Mouse (Mus musculus) cerebellum, postnatal 36 days (tissue): ENCODE measurements around the gene Otx2.
A peak's percentile ranks its signal among the peaks of the same experiment; 100 is the strongest.

Experiments used
- DNase-seq, 2 experiments: peaks; one replicate each; pipeline ENCODE4 v3.0.0; 2021 to 2022; ENCODE audit warnings: mixed read lengths in 2 of 2

Gene Otx2

DNA sequence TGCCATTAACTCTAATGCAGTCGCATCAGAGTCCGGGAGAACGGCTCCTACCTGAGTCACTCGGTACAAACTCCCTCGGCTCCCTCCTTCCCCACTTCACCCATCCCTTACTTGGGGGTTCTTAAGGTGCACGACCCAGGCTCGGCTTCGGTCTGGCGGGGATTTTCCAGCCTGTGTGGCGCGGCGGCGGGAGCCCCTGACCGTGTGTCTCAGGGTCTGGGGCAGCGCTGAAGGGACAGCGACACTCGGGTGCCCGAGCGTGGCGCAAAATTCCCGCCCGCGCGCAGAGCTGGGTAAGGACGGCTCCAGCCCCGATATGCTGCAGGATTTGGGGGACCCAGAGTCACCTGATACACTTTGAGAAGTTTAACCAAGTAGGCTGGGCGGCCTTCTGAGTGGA, at the start of gene Otx2:
Gene Otx2 (minus strand): TSS at position 279 of the 400 bp plus-strand sequence.
- DNase-seq, result peak; percentile 46 to 49

DNA sequence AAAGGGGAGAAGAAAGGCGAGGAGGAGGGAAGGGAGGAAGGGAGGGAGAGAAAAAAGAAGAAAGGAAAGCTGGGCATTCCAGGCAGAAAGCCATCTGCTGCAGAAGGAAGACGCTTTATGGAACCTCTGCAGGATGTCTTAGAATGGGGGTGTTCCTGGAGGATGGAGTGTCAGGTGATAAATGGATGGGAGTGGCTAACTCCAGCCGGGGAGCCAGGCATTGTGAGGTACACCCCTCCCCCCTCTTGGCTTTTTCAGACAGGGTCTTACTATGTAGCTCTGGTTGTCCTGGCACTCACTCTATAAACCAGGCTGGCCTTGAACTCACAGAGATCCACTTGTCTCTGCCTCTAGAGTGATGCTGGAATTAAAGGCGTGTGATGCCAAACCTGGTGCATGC, 49.1 kb upstream of the Otx2 start:
- no peak for DNase-seq

DNA sequence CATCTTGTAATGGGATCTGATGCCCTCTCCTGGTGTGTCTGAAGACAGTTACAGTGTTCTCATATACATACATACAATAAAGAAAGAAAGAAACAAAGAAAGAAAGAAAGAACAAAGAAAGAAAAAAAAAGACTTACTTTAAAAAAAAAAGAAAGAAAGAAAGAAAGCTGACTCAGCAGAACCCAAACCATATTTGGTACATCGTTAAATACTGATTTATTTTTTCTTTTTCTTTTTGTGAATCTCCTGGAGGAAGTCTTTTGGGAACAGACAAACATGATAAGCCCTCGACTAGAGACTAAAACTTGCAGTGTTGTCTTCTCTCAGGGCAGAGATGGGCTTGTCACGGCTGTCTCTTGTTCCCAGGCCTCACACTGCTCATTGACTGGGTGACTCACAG, 45.7 kb upstream of the Otx2 start:
- DNase-seq, result no peak

DNA sequence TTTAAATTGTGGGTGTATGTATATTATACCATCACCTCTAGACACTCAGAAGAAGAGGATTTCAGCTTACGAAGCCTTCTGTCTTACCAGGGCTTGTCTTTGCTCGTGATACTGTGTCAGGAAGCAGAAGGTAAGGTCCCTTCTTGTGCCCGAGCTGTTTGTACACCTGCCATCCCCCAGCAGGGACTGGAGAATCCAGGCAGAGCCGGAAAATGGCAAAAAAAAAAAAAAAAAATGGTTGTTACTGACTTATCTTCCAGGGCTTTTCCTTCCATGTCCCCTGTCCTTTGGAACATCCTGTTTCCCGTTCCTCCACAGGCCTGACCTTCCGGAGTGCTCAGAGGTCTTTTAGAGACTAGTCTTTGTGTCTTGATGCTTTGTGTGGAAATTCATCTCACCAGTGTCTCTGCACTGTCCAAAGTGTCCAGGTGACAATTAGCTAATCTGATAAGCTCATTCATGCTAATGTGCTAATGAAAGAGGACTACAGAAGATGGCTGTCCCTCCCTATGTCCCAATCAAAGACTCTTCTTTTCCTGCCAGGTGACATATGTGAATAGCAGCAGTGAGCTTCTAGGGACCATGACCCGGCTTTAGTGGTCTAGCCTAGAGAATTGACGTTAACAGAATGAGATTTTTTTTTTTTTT, 44.1 kb upstream of the Otx2 start:
- peak; percentile 53 to 62 for DNase-seq

DNA sequence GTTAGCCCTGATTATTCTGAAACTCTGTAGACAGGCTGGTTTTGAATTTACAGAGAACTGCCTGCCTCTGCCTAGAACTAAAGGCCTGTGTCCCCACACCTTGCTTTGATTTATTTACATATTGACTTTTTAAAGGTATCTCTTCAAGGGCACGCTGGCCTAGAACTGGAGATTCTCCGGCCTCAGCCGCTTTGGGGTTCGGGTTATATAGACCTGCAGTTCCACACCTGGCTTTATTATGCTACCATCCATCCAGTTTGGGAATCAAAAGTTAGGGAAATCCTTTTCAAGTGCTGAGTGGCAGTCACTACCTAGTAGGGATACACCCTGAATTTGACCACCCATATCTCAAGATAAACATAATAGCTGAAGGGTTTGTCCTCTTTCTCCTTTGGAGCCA, 42.8 kb upstream of the Otx2 start:
- no peak for DNase-seq

DNA sequence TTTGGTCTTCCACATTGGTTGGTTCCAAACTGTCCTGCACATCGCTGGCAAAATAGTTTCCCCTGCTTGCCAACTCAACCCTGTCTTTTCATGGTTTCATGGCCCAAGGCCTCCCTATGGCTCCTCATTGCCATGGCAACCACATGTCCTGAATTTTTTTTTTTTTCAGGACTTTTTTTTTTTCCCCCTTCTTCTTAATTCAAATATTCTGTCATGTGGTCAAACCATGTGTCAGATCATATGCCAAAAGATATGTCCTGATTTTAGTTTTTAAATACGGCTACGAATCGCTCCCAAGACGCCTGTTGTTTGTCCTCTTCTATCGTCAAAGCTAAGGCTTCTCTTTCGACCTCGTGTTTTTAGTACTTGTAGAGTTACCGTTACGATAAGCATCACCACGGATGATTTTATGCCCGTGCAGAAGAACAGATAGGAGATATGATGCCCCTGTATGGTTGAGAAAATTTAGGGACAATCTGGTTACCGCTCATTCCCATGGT, 37.3 kb upstream of the Otx2 start:
- DNase-seq, result peak; percentile 15 to 30

DNA sequence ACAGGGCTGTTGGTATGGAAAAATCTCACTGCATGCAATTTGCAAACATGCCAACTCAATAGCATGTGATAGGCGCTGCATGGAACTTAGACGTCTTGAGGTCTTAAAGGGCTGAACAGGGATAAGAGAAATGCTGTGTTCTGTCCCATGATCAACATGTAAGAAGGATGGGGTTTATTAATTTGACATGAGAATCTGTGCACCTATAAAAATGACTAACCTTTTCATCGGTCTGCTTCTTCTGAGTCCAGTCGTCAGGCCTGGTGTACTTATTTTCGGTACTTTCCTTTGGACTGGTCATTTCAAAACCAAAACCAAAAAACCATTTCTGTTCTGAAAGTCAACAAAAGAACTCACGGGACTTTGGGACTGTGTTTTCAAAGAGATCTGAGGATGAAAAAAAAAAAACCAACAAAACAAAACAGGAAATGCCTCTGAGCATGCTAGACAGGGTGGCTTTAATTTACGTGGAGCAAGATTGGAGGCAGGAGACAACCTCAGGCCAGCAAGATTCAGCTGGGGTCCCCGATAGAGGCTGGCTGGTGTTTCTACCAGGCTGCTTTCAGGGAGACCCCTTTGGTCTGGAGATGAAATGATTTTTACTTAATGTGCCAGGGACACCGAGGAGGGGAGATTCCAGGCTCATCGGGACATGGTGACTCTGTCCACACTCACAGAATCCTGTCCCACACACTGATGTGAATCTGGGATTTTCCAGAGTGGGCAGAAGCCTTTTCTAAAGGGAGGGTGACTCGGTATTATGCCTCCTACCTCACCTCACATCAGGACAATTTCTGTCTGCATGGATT, 36.6 kb upstream of the Otx2 start:
- DNase-seq, result peak; percentile 6 to 26

DNA sequence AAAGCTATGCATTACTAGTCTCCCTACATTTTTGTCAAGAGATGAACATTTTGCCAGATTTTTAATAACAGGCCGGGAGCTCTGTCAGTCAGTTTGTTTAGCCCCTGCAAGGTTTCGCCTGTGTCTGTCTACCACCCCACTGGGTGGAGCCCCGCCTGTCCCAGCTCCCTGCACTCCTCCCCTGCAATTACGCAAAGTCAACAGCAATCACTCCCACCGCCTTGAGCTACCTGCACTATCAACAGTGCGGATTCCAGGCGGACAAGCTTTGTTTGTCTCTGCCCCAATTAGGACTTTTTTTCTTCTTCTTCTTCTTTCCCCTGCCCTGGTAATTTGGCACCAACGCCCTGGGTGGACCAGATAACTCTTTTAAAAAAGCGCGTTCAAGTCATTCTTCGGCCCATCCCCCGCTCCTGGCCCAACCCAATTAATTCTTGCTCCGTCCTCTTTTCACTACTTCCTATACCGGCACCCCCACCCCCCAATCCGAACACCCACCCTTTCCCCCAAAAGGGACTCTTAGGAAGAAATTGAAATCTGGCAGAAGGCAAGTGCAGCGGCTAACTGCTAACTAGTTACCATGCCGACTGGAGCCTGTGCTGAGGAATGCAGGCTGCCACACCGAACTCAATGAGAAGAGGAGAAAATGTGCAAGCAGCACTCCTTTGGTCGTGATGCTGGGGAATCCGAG, 35.9 kb upstream of the Otx2 start:
- peak; percentile 44 for DNase-seq

DNA sequence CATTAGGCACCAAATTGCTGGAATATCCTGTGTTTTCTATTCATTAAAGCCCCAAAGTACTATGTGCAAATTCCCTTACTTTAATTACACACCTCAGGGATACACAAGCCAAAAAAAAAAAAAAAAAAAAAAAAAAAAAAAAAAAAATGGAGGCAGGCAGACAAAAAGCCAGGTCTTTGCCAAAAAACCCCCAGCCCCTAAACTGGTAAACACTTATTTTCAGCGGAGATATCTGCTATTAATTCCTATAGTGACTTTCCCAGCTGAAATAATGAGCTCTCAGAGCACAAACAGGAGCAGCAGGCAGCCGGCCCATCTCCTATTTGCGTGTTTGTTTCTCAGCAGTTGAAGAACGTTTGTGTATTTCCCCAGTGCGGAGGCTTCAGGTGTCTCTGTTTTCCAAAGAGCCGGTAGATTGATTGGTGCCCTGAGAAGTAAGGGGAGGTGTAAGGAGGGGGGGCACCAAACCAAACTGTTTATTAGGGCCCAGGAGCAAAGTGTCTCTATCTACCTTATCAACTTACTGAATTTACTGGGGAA, 34.3 kb upstream of the Otx2 start:
- DNase-seq, result no peak

DNA sequence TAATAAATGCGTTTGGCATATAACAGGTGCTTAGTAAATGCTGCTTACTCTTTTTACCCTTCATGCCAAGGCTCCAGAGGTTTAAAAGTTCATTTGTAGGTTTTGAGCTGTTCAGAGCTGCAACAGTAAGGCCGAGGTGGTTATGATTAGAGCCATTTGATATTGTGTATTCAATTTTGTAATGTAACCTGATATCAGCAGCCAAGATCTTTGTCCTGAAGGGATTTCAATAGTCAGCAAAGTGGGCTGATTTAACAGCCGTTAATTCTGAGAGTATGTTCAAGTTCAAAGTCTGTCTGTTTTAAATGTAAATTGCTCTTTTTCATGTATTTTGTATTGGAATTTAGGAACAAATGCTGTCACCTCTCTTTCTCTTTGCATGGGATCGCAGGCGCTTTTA, 33.8 kb upstream of the Otx2 start:
- DNase-seq, result no peak

DNA sequence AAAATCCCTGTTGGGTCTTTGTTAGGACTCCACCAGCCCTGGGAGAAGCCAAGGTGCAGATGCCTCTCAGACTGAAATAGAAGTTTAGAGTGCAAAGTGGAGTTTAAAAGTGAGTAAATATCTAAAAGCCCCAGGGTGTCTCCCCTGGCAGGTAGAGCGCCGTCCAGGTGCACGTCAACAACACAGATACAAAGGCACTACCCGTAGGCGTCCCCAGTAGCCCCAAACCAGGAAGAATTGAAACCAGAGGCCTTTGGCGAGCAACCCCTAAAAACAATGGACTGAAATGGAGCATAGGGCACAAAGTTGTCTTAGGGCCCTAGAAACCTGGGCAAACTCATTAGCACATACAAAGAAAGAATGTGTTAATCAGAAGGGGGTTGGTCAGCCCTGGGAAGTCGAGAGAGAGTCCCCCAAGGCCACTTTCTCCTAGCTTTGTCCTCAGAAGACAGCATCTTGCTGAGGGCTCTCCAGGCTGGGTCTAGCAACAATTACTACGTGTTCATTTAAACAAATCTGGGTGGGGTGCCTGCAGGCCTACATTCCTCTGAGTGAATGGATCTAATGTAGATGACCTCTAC, 27.3 kb upstream of the Otx2 start:
- DNase-seq, result no peak

DNA sequence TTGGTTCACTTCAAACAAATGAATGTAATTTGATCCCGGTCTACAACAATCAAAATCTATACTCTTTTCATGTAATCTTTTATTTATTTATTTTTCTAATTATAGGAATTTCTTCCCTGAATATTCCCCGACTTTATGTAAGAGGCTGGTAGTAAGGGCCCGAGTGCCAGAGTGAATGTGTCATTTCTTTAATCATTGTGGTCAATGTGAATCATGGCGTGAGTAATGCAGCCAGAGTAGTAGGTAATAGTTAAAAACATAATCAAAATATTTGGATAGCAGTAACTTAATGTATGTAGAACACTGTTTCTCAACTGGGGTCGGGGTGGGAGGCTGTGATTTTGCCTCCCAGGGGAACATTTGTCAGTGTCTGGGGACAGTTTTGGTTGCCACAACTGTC, 6.0 kb upstream of the Otx2 start:
- no peak for DNase-seq

DNA sequence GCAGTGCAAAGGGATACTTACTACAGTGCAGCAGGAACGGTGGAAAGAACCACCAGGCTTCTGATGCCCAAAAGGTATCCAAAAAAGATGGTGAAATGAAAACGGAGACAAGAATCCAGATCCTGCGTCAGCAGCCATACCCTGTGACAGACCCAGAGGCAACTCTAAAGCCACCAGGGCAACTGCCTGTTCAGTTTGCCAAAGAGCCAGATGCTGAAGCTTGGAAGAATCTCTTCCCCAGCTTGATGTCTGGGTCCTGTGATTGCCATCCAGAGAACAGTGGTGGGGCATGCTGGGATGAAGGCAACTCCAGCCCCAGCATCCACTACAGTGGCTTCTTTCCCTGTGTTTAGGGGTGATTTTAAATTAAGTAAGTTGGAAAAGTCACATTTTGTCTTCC, 5.1 kb upstream of the Otx2 start:
- no peak for DNase-seq

DNA sequence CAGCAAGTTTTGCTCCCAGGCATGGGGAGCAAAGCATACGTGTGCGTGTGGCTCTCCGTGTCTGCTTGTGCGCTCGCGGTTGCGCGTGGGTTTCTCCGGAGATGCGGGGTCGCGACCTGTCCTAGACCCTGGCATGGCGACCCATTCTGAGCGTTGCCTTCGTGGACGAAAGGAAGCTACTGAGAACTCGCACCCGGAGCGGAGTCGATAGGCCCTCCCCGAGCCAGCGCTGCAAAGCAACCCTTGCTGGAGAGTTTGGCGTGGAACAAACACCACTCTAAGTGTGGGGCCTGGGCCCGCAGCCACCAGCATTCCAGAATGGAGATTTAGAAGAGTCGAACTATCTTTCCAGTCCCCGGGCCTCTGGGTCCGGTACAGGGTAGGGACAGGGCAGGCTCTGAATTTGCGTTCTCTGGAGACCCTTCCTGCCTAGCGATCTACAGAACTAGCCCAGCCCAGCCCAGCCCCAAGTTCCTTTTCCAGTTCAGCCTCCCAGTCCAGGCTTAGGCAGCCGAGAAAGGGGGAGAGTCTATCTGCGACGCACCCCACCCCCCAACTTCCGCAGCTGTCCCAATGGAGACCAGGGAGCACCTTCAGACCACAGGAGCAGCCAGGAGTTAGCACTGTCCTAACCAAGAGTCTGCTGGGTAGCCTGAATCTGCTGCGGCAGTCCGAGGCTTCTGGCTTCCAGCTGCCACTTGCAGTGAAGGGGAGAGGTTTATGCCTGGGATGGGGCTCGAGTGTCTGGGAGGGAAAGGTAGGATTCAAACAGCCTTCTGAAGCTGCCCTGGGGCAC, 615 bp upstream of the Otx2 start:
- DNase-seq, result peak; percentile 28 to 34

DNA sequence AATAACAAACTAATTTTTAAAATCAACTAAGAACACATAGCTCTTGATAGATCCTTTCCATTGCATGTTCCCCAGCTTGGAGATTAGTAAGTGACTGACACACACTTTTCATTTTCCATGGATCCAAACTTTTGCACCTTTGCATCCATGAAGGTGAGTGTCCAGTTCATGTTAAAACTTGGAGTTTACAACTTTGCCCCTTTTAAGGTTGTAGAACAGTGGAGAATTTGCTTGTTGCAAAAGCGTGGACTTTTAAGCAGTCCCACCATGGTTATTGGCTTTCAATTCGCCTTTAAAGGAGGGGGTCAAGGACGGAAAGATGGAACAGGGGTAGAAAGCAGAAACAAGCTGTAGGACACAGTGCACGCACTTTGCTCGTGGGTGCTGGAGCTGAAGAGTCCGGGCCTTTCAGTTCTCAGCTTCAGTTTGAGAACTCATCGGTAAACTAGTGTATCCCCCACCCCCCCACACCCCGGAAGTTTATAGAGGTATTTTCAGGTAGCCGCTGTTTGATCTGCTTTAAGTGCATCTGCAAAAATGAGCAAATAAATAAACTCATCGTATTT, 925 bp downstream of the Otx2 start:
- no peak for DNase-seq

DNA sequence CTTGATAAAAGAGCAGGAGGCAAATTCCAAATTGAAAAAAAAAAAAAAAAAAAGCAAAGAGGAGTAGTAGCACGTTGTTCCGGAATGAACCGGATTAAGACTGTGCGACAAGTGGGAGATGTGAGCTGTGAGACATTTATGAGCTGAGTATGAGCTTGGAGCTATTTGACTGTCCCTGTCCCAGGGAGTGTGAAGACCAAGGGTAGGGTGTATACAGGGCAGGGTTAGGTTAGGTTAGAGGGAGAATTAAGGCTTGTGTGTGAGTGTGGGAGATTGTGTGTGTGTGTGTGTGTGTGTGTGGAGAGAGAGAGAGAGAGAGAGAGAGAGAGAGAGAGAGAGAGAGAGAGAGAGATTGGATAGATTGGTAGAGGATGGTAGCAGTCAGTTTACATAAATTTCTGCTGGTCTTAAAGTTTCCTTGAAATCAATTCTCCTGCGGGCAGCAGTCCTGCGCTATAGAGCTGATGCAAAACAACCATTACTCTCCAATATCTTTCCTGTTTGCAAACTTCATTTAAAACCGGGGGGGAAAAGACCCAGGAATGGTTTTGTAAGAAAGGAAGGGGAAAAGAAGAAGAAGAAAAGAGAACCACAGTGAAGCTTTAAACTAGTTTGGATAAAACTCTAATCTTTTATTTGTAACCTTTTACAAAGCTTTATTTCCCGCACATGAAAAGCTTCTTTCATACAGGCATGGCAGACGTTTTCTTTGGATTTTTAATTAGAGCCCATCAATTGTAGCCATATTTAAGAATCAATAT, 2.0 kb downstream of the Otx2 start:
- DNase-seq, result no peak

DNA sequence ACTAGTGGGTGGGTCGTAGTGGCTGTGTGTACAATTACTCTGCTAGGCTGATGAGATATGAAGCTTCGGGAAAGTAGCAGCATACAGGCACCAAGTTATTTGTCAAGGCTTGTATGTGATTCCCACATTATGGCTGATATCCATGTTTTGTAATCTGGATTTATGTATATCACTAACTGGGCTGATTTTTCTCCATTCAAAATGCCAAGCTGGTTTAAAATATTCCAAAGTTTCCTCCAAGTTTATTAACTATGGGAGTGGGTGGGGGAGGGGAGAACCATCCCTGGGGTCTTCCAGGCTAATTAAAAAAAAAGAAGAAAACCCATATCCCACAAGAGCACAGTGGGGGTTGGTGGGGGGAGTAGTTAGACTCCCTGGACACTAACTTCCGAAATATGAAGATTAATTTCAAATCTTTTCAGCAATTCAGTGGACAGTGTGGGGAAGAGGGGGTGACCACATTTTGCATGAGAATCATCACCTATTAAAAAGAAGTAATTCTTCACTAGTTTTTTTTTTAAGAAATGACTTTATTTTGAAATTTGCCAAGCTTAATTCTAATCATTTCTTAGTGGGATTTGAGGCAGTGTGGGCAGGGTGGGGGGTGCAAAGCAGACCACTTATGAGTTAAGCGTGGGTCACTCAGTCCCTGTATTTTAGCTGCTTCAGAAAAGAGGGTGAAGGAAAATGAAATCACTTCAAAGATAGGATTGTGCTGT, 2.7 kb downstream of the Otx2 start:
- DNase-seq, result no peak

DNA sequence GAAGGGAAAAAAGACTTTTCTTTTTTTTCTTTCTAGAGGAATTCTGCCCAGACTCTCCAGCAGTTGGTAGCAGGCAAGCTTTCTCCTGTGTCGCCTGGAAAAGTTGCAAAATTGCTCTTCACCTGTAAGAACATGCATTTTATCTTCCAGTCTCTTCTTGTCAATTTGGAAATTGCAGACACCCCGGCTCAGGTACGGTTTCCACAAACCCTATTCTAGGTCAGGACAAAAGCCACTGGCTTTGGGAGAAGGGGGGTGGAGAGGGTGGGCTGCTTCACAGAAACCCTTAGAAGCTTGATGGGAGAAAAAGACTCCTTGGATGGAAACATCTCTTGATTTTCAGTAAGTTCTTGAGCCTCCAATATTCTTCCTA, 3.4 kb downstream of the Otx2 start:
- DNase-seq, result no peak

DNA sequence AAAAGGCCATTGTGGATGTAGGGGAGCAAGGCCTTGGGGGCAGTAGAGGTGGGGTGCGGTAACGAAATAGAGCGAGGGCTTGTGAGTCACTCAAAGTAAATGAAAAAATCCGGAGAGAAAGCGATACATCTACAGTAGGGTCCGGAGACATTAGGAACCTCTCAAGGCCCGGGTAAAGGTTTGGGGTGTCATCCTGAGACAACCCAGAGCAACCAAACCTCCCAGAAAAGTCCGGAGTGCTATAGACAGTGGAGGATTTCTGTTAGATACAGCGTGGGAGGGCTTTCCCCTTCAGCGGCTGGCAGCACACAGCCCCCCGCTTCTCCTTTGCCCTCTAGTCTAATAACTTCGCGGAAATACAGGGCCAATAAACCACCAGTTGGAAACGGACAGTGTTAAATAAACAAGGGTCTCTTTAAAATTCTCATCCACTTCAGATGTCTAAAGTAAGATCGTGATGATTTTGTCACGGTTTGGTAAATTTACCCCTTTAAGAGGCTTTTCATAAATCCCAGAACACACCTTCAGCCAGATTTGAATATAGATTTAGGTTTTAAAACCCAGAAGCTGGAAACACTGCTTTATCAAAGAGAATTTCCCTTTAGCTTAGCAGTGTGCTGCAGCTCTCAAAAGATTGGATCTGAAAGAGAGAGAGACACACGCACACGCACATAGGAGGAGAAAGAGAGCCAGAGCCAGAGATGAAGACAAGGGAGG, 3.9 kb downstream of the Otx2 start:
- no peak for DNase-seq
